Mouse (Mus musculus): ENCODE results near the gene Hs2st1. TPM values are rescaled to one million over a fixed set of nuclear protein-coding genes. Genes with fewer than 3 reads are reported as not detected.

The Hs2st1 gene
- polyA plus RNA-seq, 1 experiment from 2014 or later = 10.4 TPM

DNA sequence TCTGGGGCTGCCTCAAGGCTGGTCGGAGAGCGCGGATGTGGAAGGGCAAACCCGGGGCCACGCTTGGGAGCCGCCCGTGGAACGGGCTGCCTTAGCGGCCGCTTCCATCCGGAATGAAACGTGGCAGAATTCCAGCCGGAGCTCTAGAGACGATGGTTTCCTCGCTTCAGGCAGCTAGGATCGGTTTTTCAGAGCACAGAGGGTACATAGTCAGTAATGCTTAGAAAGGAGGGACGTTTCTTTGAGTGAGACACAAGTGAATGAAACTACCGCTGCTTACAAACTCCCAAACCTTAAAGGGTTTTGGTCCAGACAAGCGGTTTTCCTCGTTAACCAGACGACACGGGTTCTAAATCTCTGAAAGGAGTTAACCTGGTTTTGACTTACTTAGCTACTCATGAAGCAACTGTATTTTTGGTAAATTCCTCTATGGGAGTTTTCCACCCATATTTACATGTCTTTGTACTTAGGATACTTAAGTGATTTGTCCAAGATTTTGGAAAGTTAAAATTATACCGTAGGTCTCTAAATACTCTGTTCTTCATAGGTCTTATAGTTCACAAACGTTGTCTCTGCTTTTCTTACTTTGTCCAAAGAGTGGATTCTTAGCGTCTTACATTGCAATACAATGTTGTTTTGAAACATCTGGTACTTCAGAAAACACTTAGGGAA is 971 bp upstream of the Hs2st1 start:
- H3K27ac ChIP-seq = peak overlapping the region; percentile 94
- peaks cover 13% of the 10 kb centered on the region; the same call in 1 of the 2 replicates for H3K4me1 ChIP-seq (replicated peaks; ENCODE audit: insufficient read depth, low read length)
- H3K36me3 ChIP-seq (ENCODE audit: insufficient read depth, low read length) = no peaks in the 10 kb centered on the region
- DNase-seq (ENCODE audit: low spot score) (peak; percentile 80), ATAC-seq (replicated peaks; ENCODE audit: low FRiP score, low read depth) (no peak)
- peak overlapping the region; percentile 58 for H3K4me2 ChIP-seq (ENCODE audit: low read length)
- H3K4me3 ChIP-seq (replicated peaks; ENCODE audit: low read depth, low read length) = peak overlapping the region; percentile 87
- peak overlapping the region; percentile 90 for H3K9ac ChIP-seq (ENCODE audit: low read depth, low read length)
- WGBS = under 1% methylated on average over 25 of the region's 25 CpGs
- no peaks in the 10 kb centered on the region for H3K9me3 ChIP-seq (replicated peaks; ENCODE audit: low read length)
- H3K27me3 ChIP-seq (ENCODE audit: insufficient read depth, low read length) = no peaks in the 10 kb centered on the region
- TF ChIP-seq CTCF (IDR thresholded peaks at IDR 0.05; ENCODE audit: low read depth) = no peak

DNA sequence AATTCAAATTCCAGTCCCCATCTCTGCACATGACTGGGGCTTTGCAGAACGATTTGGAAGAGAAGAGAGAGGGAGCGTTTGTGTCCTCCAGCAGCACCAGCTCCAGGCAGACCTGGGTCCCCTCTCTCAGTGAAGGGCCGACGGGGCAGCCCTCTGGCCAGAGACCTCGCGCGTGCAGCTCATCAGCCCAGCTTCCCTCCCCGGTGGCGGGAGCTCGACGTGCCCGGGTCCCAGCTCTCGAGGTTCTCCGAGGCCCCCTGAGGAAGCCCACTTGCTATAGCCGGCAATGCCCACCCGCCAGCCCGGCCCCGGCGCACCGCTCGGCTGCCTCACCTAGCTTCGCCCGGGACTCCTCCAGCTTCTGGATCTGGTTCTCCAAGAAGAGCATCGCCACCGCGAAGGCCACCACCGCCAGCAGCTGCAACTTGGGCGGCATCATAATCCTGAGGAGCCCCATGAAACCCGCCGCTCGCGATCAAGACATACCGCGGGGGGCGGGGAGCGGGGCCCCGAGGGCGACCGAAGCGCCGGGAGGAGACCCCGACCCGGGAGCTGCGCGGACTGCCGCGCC is 495 bp downstream of the Hs2st1 start:
- DNase-seq (ENCODE audit: low spot score) (peak; percentile 46), ATAC-seq (replicated peaks; ENCODE audit: low FRiP score, low read depth) (peak; percentile 19)
- H3K27me3 ChIP-seq (ENCODE audit: insufficient read depth, low read length) = no peaks in the 10 kb centered on the region
- H3K9me3 ChIP-seq (replicated peaks; ENCODE audit: low read length) = no peaks in the 10 kb centered on the region
- TF ChIP-seq CTCF (IDR thresholded peaks at IDR 0.05; ENCODE audit: low read depth) = no peak
- peak overlapping the region; percentile 76 for H3K4me2 ChIP-seq (ENCODE audit: low read length)
- peaks cover 13% of the 10 kb centered on the region; the same call in 1 of the 2 replicates for H3K4me1 ChIP-seq (replicated peaks; ENCODE audit: insufficient read depth, low read length)
- no peaks in the 10 kb centered on the region for H3K36me3 ChIP-seq (ENCODE audit: insufficient read depth, low read length)
- WGBS = 0% methylated on average over 41 of the region's 47 CpGs
- peak overlapping the region; percentile 84 for H3K27ac ChIP-seq
- peak overlapping the region; percentile 93 for H3K4me3 ChIP-seq (replicated peaks; ENCODE audit: low read depth, low read length)
- peak overlapping the region; percentile 91 for H3K9ac ChIP-seq (ENCODE audit: low read depth, low read length)

DNA sequence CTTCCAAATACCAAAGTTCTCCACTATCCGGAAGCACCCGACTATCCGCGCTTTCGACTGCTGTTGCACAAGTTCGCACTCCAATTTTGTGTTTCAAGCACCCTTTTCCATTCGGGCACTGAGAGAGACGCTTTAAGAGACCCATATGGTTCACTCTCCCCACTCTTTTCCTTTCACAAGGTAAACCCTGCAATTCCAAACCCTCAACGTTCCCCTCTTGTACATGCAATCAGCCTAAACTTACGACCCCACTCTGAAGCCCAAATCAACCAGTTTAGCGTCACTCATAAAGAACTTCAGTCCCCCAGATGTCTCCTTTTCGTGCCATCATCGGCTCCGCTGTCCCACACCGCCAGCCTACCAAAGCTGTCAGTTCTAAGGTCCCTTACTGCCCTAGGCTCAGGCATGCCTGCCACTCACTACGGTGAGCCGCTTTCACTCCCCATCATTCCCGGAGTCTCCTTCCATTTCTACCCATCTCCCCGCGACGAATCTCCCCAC is 1.1 kb downstream of the Hs2st1 start:
- no peaks in the 10 kb centered on the region for H3K9me3 ChIP-seq (replicated peaks; ENCODE audit: low read length)
- under 1% methylated on average over 21 of the region's 21 CpGs for WGBS
- peaks cover 13% of the 10 kb centered on the region; the same call in 1 of the 2 replicates for H3K4me1 ChIP-seq (replicated peaks; ENCODE audit: insufficient read depth, low read length)
- H3K27ac ChIP-seq = no peak overlapping the region
- ATAC-seq (replicated peaks; ENCODE audit: low FRiP score, low read depth) (no peak), DNase-seq (ENCODE audit: low spot score) (no peak)
- H3K36me3 ChIP-seq (ENCODE audit: insufficient read depth, low read length) = no peaks in the 10 kb centered on the region
- peak overlapping the region; percentile 91 for H3K9ac ChIP-seq (ENCODE audit: low read depth, low read length)
- H3K4me2 ChIP-seq (ENCODE audit: low read length) = peak overlapping the region; percentile 76
- no peak for TF ChIP-seq CTCF (IDR thresholded peaks at IDR 0.05; ENCODE audit: low read depth)
- no peaks in the 10 kb centered on the region for H3K27me3 ChIP-seq (ENCODE audit: insufficient read depth, low read length)
- peak overlapping the region; percentile 93 for H3K4me3 ChIP-seq (replicated peaks; ENCODE audit: low read depth, low read length)

DNA sequence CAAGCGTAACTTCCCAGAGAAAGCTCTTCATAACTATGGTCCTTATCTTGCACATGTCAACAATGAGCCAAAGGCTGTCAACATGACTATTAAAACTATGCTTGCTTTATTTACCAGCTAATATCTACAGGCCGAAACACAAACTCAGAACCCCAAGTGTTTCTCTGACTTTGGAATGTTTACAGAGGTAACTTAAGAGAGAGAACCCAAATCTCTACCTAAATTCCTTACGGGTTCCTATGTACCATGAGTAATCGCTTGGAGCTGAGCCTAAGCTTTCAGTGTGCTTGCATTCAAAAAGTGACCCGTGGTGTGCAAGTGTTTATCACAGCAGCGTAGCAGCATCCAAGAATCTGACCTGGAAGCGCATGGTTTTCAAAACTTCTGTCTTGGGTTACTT is 4.8 kb downstream of the Hs2st1 start:
- H3K4me3 ChIP-seq (replicated peaks; ENCODE audit: low read depth, low read length) = no peak overlapping the region
- H3K27ac ChIP-seq = no peak overlapping the region
- no peaks in the 10 kb centered on the region for H3K36me3 ChIP-seq (ENCODE audit: insufficient read depth, low read length)
- ATAC-seq (replicated peaks; ENCODE audit: low FRiP score, low read depth) (no peak), DNase-seq (ENCODE audit: low spot score) (no peak)
- 86% methylated on average over 7 of the region's 7 CpGs for WGBS
- 0 out of 2 replicates have a peak, but pooled peaks cover 5% of the 10 kb centered on the region for H3K4me1 ChIP-seq (replicated peaks; ENCODE audit: insufficient read depth, low read length)
- no peaks in the 10 kb centered on the region for H3K9me3 ChIP-seq (replicated peaks; ENCODE audit: low read length)
- no peaks in the 10 kb centered on the region for H3K27me3 ChIP-seq (ENCODE audit: insufficient read depth, low read length)
- no peak overlapping the region for H3K4me2 ChIP-seq (ENCODE audit: low read length)
- no peak for TF ChIP-seq CTCF (IDR thresholded peaks at IDR 0.05; ENCODE audit: low read depth)
- H3K9ac ChIP-seq (ENCODE audit: low read depth, low read length) = no peak overlapping the region

DNA sequence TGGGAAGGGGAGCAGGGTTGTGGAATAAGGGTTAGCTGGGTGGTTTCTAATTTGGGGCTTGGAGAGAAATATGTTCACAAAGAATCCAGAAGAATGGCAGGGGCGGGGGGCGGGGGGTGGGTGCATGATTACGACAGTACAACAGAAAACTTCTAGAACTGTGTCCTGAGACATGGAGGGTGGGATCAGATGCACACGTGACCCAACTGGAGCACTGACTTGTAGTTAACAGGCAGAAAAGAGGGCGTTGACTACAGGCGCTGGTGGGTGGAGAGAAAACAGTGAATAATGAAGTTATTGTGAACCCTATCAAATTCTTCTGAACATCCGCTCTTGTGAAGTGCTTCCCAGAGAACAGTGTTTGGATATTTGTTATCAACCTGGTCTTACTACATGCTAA is 6.1 kb downstream of the Hs2st1 start:
- H3K4me2 ChIP-seq (ENCODE audit: low read length) = no peak overlapping the region
- TF ChIP-seq CTCF (IDR thresholded peaks at IDR 0.05; ENCODE audit: low read depth) = no peak
- no peaks in the 10 kb centered on the region for H3K36me3 ChIP-seq (ENCODE audit: insufficient read depth, low read length)
- H3K9me3 ChIP-seq (replicated peaks; ENCODE audit: low read length) = no peaks in the 10 kb centered on the region
- H3K27ac ChIP-seq = no peak overlapping the region
- DNase-seq (ENCODE audit: low spot score) (no peak), ATAC-seq (replicated peaks; ENCODE audit: low FRiP score, low read depth) (no peak)
- 94% methylated on average over 7 of the region's 7 CpGs for WGBS
- 0 out of 2 replicates have a peak, but pooled peaks cover 5% of the 10 kb centered on the region for H3K4me1 ChIP-seq (replicated peaks; ENCODE audit: insufficient read depth, low read length)
- H3K9ac ChIP-seq (ENCODE audit: low read depth, low read length) = no peak overlapping the region
- no peaks in the 10 kb centered on the region for H3K27me3 ChIP-seq (ENCODE audit: insufficient read depth, low read length)
- H3K4me3 ChIP-seq (replicated peaks; ENCODE audit: low read depth, low read length) = no peak overlapping the region

DNA sequence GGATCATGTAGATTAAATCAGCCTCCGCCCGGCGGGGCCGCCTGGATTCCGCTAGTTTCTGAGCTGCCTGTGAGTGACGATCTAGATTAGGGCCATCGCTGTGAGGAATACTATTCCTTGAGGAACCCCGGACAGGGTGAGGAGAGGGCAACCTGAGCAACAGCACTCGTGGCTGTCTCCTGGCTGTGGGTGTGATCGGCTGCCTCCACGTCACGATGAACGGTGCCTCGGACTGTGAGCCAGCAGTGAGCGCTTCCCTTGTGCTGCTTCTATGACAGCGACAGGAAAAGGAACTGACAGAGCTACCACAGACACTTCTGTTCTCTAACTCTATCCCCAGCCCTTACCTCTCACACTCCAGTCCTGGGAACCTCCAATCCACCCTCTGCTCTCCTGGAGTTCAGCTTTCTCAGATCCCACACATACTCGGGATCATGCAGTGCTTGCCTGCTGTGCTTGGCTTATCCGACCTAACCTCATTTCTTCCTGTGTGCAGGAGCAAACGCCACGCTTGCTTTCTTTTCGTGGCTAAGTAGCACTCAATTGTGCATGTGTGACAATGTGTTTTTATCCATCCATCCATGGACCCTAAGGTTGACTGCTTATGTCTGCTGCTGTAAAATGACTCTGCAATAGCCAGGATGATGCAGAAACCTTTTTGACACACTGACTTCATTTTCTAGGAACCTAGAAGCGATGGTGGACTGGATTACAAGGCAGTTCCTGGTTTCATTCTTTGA is 8.3 kb downstream of the Hs2st1 start:
- no peaks in the 10 kb centered on the region for H3K9me3 ChIP-seq (replicated peaks; ENCODE audit: low read length)
- H3K4me3 ChIP-seq (replicated peaks; ENCODE audit: low read depth, low read length) = no peak overlapping the region
- H3K4me2 ChIP-seq (ENCODE audit: low read length) = no peak overlapping the region
- DNase-seq (ENCODE audit: low spot score) = no peak
- TF ChIP-seq CTCF (IDR thresholded peaks at IDR 0.05; ENCODE audit: low read depth) = no peak
- H3K4me1 ChIP-seq (replicated peaks; ENCODE audit: insufficient read depth, low read length) = peaks cover 13% of the 10 kb centered on the region
- no peak for ATAC-seq (replicated peaks; ENCODE audit: low FRiP score, low read depth)
- H3K9ac ChIP-seq (ENCODE audit: low read depth, low read length) = no peak overlapping the region
- no peaks in the 10 kb centered on the region for H3K27me3 ChIP-seq (ENCODE audit: insufficient read depth, low read length)
- 76% methylated on average over 22 of the region's 22 CpGs for whole genome bisulfite sequencing
- H3K27ac ChIP-seq = no peak overlapping the region
- H3K36me3 ChIP-seq (ENCODE audit: insufficient read depth, low read length) = no peaks in the 10 kb centered on the region

Data from kidney, postnatal 0 days (tissue).